Comparison of ENCODE assay signal across 8 mouse cellular contexts in genomic region chr8:121909663-121910062, GRCm38 (mm10). TPM values are rescaled to one million over a fixed set of nuclear protein-coding genes. Genes with fewer than 3 reads are reported as not detected.
DNase-seq lines count a peak whose midpoint lies in the region.
"Had no signal": no experiment of that assay in that cellular context is flagged by ENCODE, and none has a peak within 500 bp of the region (broad histone marks: within the 10 kb centered on the region; RNA-seq: fewer than 3 reads in every experiment).

No protein-coding gene starts in this region.

- whole genome bisulfite sequencing in large intestine, adult 2 months, result 1% methylated on average over 6 of the region's 6 CpGs

- peak; percentile 73 for DNase-seq in urinary bladder, postnatal 14 days (ENCODE audit: low spot score)
- no peak for DNase-seq in urinary bladder, adult 2 months (ENCODE audit: low spot score)
- peak; percentile 74 for DNase-seq in adrenal gland, postnatal 25 days
- DNase-seq in frontal cortex, adult 2 months (ENCODE audit: extremely low spot score in 1 of 2, low spot score in 1 of 2), result peak; percentile 50 to 91
- DNase-seq in large intestine, adult 2 months (ENCODE audit: low read depth, low spot score), result peak; percentile 64
- peak; percentile 71 to 75 for DNase-seq in lung, adult 18-20 months
- peak; percentile 61 for DNase-seq in skeletal muscle tissue, adult 2 months (ENCODE audit: low read depth, low spot score)

RNA-seq across cellular contexts. Expression of gene Slc7a5, which starts 2.2 kb away (rescaled TPM):
- polyA plus RNA-seq in urinary bladder, adult 2 months (2012; rRNA removed), result 11.0 and 14.1 TPM in 2 replicates
- total RNA-seq in adrenal gland, postnatal 25 days (2021), result 56.6 and 57.8 TPM in 2 replicates
- 63.7 and 70.1 TPM in 2 replicates for polyA plus RNA-seq in frontal cortex, adult 2 months (2012; rRNA removed)
- polyA plus RNA-seq in large intestine, adult 2 months (2012; rRNA removed), result 16.8 and 19.3 TPM in 2 replicates

RNA-seq across cellular contexts. Expression of gene Car5a, which starts 35.0 kb away (rescaled TPM):
- 0.07 TPM in 1 of 2 replicates, not detected in the other for polyA plus RNA-seq in urinary bladder, adult 2 months (2012; rRNA removed)
- 1.6 TPM in 1 of 2 replicates, not detected in the other for total RNA-seq in adrenal gland, postnatal 25 days (2021)
- 0.34 and 0.40 TPM in 2 replicates for polyA plus RNA-seq in frontal cortex, adult 2 months (2012; rRNA removed)
- 0.10 and 0.18 TPM in 2 replicates for polyA plus RNA-seq in large intestine, adult 2 months (2012; rRNA removed)
- total RNA-seq: hematopoietic stem cell, adult 5-6 weeks had no signal

RNA-seq across cellular contexts. Expression of gene Banp, which starts 39.9 kb away (rescaled TPM):
- 32.7 and 45.7 TPM in 2 replicates for polyA plus RNA-seq in urinary bladder, adult 2 months (2012; rRNA removed)
- 33.2 and 35.7 TPM in 2 replicates for total RNA-seq in adrenal gland, postnatal 25 days (2021)
- 69.6 and 81.2 TPM in 2 replicates for polyA plus RNA-seq in frontal cortex, adult 2 months (2012; rRNA removed)
- polyA plus RNA-seq in large intestine, adult 2 months (2012; rRNA removed), result 28.3 and 35.3 TPM in 2 replicates
